Mouse (Mus musculus) cerebellum, adult 11 months (tissue): Measurements from ENCODE around the gene Phlpp1.

ENCODE experiments used
- DNase-seq: peaks from one replicate; pipeline ENCODE4 v3.0.0; 2022

The Phlpp1 gene

DNA sequence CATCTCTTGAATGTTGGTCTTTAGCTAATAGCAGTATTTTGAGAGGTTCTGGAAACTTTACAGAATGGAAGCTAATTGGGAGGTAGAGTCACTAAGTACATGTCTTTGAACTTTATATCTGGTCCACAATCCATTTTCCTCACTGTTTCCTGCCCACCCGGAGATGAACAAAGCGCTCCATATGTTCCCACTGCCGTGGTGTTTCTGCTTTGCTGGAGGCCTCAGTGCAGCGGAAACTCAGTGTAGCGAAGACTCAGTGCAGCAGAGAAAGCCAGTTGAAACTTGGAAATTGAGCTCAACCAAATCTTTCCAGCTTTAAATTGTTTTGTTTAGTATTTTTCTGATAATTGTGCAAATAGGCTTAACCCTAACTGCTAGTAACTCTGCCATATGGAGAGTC is 26.4 kb downstream of the Phlpp1 start:
- no peak for DNase-seq

DNA sequence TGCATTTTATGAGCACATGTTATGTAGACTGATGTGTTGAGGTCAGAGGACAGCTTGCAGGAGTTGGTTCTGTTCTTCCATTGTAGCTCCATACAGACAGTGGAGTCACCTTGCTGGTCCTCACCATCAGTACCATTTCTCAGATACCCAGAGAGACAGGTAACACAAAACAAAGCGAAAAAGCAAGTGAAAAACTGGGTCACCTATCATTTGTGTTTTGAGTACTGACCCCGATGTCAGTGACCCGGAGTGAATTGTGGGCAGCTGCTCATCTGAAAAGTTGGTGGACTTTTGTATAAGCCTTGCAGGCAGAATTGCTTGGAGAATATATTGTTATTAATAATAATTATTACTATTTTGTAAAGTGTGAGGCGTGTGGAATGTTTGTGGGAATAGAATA is 27.6 kb downstream of the Phlpp1 start:
- no peak for DNase-seq

DNA sequence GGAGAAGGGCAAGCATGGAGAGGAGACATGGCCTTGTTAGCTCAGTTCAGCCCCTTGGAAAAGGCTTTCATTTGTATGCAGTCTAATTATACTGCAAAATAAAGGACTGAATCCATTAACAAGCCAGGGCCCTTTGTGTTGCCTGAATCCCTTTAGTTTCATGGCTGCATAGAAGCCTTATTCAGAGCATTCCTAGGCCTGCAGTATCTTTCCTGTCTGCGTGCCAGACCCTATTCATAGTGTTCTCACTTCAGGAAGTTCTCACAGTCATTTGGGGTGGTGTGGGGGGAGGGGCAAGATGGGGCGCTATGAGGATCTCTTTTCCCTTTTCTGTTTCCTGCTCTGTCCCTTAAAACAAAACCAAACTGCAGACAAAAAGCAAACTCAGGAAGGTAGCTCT is 28.1 kb downstream of the Phlpp1 start:
- DNase-seq: peak; percentile 22

DNA sequence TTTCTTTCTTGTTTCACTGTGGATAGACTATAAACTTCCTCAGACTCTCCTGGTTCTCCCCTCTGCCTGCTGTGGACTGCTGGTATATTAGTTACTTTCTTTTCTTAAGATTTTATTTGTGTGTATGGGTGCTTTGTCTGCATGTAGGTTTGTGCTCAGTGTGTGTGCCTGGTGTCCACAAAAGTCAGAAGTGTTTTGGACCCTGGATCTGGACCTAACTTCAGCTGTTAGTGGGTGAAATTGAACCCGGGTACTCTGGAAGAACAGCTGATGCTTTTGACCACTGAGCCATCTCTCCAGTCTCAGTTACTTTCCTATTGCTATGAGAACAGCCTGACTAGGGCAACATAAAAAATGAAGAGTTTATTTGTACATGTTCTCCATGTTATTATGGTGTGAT is 29.5 kb downstream of the Phlpp1 start:
- DNase-seq: no peak

- no peak for DNase-seq
These were observed 30.4 kb downstream of the Phlpp1 start for GRCm38 (mm10) chr1:106201929-106202328.

DNA sequence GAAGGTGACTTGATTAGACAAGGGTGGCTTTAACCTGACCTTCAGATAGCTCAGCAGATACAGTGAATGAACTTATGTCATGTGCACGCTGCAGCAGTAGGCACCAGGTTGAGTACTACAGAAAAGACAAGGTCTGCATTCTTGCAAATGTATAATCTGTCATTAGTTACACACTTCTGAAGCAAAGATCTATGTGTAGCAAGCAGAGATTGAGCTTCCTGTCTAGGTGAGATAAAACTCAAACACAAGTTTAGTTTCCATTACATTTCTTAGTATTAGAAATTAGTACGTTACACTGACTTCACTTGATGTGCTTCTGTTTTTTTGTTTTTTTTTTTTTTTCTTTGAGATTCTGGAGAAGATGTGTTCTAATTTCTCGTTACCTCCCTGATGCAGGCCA is 32.4 kb downstream of the Phlpp1 start:
- no peak for DNase-seq

- DNase-seq: no peak
These were observed 32.8 kb downstream of the Phlpp1 start for GRCm38 (mm10) chr1:106204350-106204749.

DNA sequence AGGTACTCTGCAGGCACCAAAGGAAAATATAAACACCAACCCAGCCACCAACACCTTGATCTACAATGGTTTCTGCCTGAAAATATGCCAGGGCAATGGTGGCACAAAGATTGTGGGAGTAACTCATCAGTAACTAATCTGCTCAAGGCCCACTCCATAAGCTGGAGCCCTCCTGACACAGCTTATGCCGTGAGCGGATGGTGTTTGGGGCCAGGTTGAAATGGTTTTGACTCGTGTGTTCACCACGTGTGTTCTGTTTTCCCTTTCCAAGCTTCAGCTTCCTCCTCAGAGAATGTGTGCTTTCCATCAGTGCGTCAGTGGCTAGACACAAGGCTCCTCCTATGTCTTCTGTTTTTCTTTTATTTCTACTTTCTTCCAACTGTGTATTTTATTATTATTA is 37.0 kb downstream of the Phlpp1 start:
- no peak for DNase-seq

DNA sequence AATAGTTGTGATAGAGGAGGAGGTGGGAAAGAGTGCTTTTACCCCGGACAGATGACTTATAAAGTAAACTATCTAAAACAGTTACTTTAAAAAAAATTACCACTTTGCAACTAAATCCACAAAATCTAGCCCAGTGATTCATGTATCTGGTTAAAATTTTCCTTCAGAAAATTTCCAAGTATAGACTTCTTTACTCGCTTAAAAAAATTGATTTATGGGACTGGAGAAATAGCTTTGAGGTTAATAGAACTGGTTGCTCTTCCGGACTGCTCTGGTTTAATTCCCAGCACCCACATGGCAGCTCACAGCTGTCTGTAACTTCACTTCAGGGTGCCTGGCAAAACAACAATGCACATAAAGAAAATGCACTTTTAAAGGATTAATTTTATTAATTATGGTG is 38.9 kb downstream of the Phlpp1 start:
- no peak for DNase-seq

- DNase-seq: no peak
These were observed 39.6 kb downstream of the Phlpp1 start for GRCm38 (mm10) chr1:106211146-106211545.

GRCm38 (mm10) chr1:106220431-106220830 is 48.9 kb downstream of the Phlpp1 start:
- no peak for DNase-seq

- DNase-seq: no peak
These were observed 49.8 kb downstream of the Phlpp1 start for GRCm38 (mm10) chr1:106221371-106221770.

- DNase-seq: no peak
These were observed 50.4 kb downstream of the Phlpp1 start for GRCm38 (mm10) chr1:106221964-106222363.

DNA sequence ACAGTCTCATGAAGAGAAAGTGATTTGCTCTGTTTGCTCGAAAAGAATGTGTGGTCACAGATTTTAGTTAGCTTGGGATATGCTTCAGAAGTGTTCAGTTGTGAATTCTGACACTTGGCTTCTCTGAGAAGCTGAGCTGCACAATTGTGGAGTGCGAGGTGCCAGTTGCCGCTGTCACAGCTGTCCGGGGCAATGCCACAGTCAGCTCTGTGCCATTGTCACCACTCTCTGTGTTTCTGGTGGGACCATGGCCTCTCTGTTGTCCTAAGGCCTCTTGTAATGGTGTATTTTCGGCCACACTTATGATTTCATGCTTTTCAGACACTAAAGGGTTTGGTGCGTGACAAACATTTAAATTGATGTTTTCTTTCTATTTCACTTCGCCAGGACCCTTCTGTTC is 55.1 kb downstream of the Phlpp1 start:
- no peak for DNase-seq

- DNase-seq: no peak
These were observed 58.8 kb downstream of the Phlpp1 start for GRCm38 (mm10) chr1:106230313-106230712.

- no peak for DNase-seq
These were observed 59.8 kb downstream of the Phlpp1 start for GRCm38 (mm10) chr1:106231345-106231744.

- DNase-seq: peak; percentile 37
These were observed 60.4 kb downstream of the Phlpp1 start for GRCm38 (mm10) chr1:106231805-106232459.

DNA sequence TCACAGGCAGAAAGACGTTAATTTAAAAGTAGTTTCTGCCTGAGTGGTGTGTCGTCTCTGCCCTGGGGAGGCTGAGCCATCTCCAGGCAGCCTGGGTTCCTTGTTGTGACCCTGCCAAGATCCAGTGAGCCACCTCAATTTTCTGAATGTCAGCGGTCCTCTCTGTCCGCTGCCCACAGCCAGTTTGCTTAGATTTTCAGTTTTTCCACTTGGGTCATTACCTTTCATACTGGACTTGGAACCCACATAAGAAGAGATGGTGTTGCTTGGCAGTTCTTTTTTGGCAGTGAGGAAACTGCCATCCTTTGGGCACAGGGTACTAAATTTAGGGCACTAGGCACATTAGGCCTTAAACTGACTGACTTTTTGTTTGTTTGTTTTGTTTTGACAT is 60.9 kb downstream of the Phlpp1 start:
- no peak for DNase-seq

DNA sequence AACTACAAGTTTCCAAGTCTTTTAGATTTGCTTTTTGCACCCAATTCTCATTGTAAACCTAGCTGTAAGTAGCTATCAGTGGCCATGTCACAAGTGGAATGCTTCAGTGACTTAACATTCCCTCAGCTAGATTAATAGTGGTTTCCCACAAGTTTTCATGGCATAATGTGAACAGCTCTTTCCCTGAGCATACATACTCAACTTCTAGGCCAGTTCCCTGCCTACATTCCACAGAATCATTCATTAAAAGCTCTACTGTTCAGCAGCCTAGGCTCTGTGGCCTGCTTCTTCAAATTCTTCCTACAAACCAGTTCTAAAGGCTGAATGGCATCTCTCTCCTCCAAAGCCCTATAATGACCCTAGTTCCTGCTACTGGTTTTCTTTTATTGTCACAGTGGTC is 65.4 kb downstream of the Phlpp1 start:
- no peak for DNase-seq

DNA sequence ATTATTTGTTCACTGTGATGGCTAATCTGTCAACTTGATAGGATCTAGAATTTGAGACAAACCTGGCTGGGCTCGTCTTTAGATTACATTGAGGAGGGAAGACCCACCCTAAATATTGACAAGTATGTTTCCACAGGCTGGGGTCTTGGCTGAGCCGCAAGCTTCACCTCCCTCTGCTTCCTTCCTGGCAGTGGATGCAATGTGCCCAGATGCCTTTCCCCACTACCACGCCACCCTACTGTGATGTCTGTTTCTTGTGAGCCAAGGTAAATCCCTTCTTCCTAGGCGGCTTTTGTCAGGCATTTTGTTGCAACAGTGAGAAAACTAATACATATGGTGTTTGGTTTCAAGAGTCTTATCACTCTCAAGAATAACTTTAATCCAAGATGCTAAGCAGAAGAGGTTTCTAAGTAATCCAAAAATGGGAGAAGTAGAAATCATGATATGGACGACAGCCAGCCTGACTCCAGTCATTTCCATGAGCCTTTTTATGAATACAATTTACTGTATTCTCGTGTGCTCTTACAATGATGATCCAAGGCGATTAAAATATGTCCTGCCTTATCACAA is 68.6 kb downstream of the Phlpp1 start:
- DNase-seq: no peak

DNA sequence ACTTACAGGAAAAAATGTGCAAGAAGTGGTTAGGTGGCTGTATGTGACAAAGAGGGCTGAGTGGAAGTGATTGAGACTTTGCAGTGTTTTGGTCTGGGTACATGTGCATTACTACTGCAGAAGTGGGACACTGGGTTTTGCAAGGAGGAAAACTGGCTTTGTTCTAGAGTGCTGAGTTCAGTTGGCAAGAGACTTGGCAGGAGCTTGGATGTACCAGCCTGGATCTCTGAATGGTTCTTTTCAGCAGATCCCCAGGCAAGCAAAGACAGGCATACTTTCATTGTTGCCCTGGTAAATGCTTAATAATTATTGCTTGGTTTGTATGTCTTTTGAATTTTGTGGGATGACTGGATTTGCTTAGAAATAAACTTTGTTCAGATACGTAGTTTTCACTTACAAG is 69.5 kb downstream of the Phlpp1 start:
- peak; percentile 26 for DNase-seq

GRCm38 (mm10) chr1:106242129-106242528 is 70.6 kb downstream of the Phlpp1 start:
- no peak for DNase-seq

GRCm38 (mm10) chr1:106243371-106243770 is 71.8 kb downstream of the Phlpp1 start:
- DNase-seq: no peak

DNA sequence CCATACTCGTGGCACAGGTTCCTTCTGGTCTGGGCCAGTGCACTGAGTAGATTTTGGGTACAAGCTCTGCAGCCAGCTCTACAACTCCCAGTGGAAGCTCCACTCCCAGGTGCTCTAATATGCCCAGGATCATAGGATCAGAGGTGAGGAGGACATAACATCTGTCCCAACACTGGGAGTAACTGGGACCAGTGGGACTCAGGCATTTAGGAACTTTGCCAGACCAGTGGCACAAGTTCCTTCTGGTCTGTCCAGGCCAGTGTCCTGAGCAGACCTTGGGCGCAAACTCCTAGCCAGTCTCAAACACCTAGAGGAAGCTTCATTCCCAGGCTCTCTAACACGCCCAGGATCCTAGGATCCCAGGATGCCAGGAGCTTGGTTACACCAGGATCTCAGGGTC is 72.7 kb downstream of the Phlpp1 start:
- DNase-seq: no peak

- no peak for DNase-seq
These were observed 82.5 kb downstream of the Phlpp1 start for GRCm38 (mm10) chr1:106254047-106254446.
